Mouse (Mus musculus) mouse trophoblast stem cell (cell line): Measurements from ENCODE around the gene Calhm3.
"Not testable (repeated sequence)": the region's sequence is repeated elsewhere in the genome, so short reads cannot be mapped to it uniquely, and the experiment has no call there.

Source experiments
- in situ Hi-C, 2 experiments: fragments of 300-500 bp; cut with MseI, MboI; formaldehyde crosslinking; loops; 2 replicates in 1 of 2; 3 replicates in 1 of 2; pipeline ENCODE4 v1.15.1; 2025

The Calhm3 gene

GRCm38 (mm10) chr19:47168223-47168622, 10.7 kb upstream of the Calhm3 start:
- in situ Hi-C loops = loop anchor here in 1 of 2 experiments (5.0 kb wide), 1 partner anchor 46 kb away; no protein-coding TSS in a partner anchor

GRCm38 (mm10) chr19:47167617-47168214, 10.2 kb upstream of the Calhm3 start:
- in situ Hi-C loops = loop anchor here in 1 of 2 experiments (5.0 kb wide), 1 partner anchor 45 kb away; no protein-coding TSS in a partner anchor

GRCm38 (mm10) chr19:47166758-47167157, 9.2 kb upstream of the Calhm3 start:
- in situ Hi-C loops = loop anchor here in 1 of 2 experiments (5.0 kb wide), 1 partner anchor 44 kb away; no protein-coding TSS in a partner anchor

- in situ Hi-C loops = no loop called here
Observed at GRCm38 (mm10) chr19:47163176-47163744, 5.7 kb upstream of the Calhm3 start.

- in situ Hi-C loops = no loop called here
Observed at GRCm38 (mm10) chr19:47161669-47162068, 4.1 kb upstream of the Calhm3 start.

- in situ Hi-C loops = no loop called here
Observed at GRCm38 (mm10) chr19:47153767-47154166, 3.8 kb downstream of the Calhm3 start.

GRCm38 (mm10) chr19:47152062-47152369, 5.5 kb downstream of the Calhm3 start:
- in situ Hi-C loops = no loop called here

- in situ Hi-C loops = no loop called here
Observed at GRCm38 (mm10) chr19:47151332-47152061, 6.1 kb downstream of the Calhm3 start.

- in situ Hi-C loops = no loop called here
Observed at GRCm38 (mm10) chr19:47149854-47150253, 7.7 kb downstream of the Calhm3 start.

GRCm38 (mm10) chr19:47148267-47148847, 9.2 kb downstream of the Calhm3 start:
- in situ Hi-C loops = no loop called here

GRCm38 (mm10) chr19:47144154-47144553, 13.4 kb downstream of the Calhm3 start, which contains the start of gene Calhm1:
Gene Calhm1, minus strand, starts transcription at chr19:47144254.
- in situ Hi-C loops = no loop called here

GRCm38 (mm10) chr19:47142438-47142837, 15.1 kb downstream of the Calhm3 start:
- in situ Hi-C loops = no loop called here

- in situ Hi-C loops = not testable (repeated sequence)
Observed at GRCm38 (mm10) chr19:47139611-47140010, 18.0 kb downstream of the Calhm3 start.

- in situ Hi-C loops = no loop called here
Observed at GRCm38 (mm10) chr19:47137771-47138421, 19.7 kb downstream of the Calhm3 start, which contains the start of gene Calhm2. Gene Calhm2, minus strand, starts transcription at chr19:47138294.

- in situ Hi-C loops = no loop called here
Observed at GRCm38 (mm10) chr19:47137051-47137581, 20.4 kb downstream of the Calhm3 start.

GRCm38 (mm10) chr19:47136170-47136569, 21.4 kb downstream of the Calhm3 start:
- in situ Hi-C loops = no loop called here

- in situ Hi-C loops = no loop called here
Observed at GRCm38 (mm10) chr19:47135568-47135967, 22.0 kb downstream of the Calhm3 start.

- in situ Hi-C loops = no loop called here
Observed at GRCm38 (mm10) chr19:47133161-47133560, 24.4 kb downstream of the Calhm3 start.

- in situ Hi-C loops = no loop called here
Observed at GRCm38 (mm10) chr19:47130551-47131125, 26.9 kb downstream of the Calhm3 start.

GRCm38 (mm10) chr19:47128835-47129234, 28.7 kb downstream of the Calhm3 start:
- in situ Hi-C loops = no loop called here

GRCm38 (mm10) chr19:47128164-47128563, 29.4 kb downstream of the Calhm3 start:
- in situ Hi-C loops = no loop called here
